Mouse (Mus musculus) spleen, adult 2 months (tissue): ENCODE data around the gene Wnt9a. TPM values are rescaled to one million over a fixed set of nuclear protein-coding genes. Genes with fewer than 3 reads are reported as not detected.

Experiments used
- DNase-seq, 2 experiments: peaks; one replicate each; pipeline versions ENCODE4 v3.0.0 to v3.0.0-alpha.2; 2012 to 2021; ENCODE audit warnings: low spot score in 2 of 2, low read depth in 1 of 2
- H3K27ac ChIP-seq: fragments of 200-500 bp; 2 replicates; pipeline ENCODE4 v1.5.1; 2012; ENCODE audit warnings: low read length, inconsistent platforms; ENCODE audit not compliant: insufficient read depth
- H3K27me3 ChIP-seq: fragments of 200-500 bp; 2 replicates; pipeline ENCODE4 v1.6.1; 2012; ENCODE audit warnings: mild to moderate bottlenecking, moderate library complexity, low read length, inconsistent platforms; ENCODE audit not compliant: control insufficient read depth, insufficient read depth
- H3K36me3 ChIP-seq: fragments of 200-500 bp; 2 replicates; pipeline ENCODE4 v1.6.1; 2012; ENCODE audit warnings: mild to moderate bottlenecking, low read length, inconsistent platforms; ENCODE audit not compliant: control insufficient read depth, insufficient read depth
- H3K4me1 ChIP-seq: fragments of 200-500 bp; 2 replicates; pipeline ENCODE4 v1.6.1; 2011; ENCODE audit warnings: inconsistent platforms; ENCODE audit not compliant: control insufficient read depth, insufficient read depth, insufficient read length
- H3K4me3 ChIP-seq: fragments of 200-500 bp; 2 replicates; pipeline ENCODE4 v1.5.1; 2011; ENCODE audit warnings: mild to moderate bottlenecking, inconsistent platforms; ENCODE audit not compliant: insufficient read depth, insufficient read length; ENCODE audit errors: extremely low read depth
- CTCF ChIP-seq: fragments of 200-500 bp; IDR thresholded peaks from 2 replicates; pipeline ENCODE4 v1.5.1; 2011; ENCODE audit warnings: mild to moderate bottlenecking, inconsistent platforms; ENCODE audit not compliant: insufficient read depth, insufficient read length, insufficient replicate concordance; ENCODE audit errors: extremely low read depth
- POLR2A ChIP-seq: fragments of 200-500 bp; IDR thresholded peaks from 2 replicates; pipeline ENCODE4 v1.6.1; 2011; ENCODE audit warnings: low read depth, low read length, inconsistent platforms
- WGBS: fragments of 180-500 bp; shearing (Covaris S2); methylation state at CpG from one replicate; pipeline ENCODE4 v1.1.7; 2018; 5-methylcytosine and 5-hydroxymethylcytosine counted together
- polyA plus RNA-seq: library from polyadenylated mRNA; depleted of rRNA; stranded (reverse); fragments of >200 nt; gene quantifications from 2 replicates; pipeline ENCODE4 v1.2.3, GENCODE M21; 2012

Wnt9a gene
- polyA plus RNA-seq, 1 experiment = 0.40 TPM

DNA sequence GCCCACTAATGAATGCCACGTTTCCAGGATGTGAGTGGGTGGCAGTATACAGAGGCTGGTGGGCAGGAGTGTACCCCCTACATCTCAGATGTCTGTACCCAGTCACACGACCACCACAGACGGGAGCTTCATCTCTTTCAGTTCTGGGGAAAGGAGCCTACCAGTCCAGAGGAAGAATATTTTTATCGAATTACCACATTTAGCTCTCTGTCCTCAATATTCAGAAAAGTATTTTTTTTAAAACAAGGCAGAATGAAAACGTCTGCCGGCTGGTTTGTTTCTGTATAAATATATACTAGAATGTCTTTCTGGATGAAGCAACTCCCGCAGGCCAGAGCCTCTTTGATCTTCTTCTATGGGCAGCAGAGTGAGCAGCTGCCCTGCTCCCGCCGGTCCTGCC is 26.2 kb downstream of the Wnt9a start:
- Histone ChIP-seq H3K4me1 (no peaks in the 10 kb centered on the region), H3K4me3 (no peak overlapping the region), H3K27ac (no peak overlapping the region), H3K36me3 (no peaks in the 10 kb centered on the region), H3K27me3 (no peaks in the 10 kb centered on the region)
- 69% methylated on average over 9 of the region's 9 CpGs for WGBS
- no peak for TF ChIP-seq POLR2A
- no peak for TF ChIP-seq CTCF
- DNase-seq = no peak

DNA sequence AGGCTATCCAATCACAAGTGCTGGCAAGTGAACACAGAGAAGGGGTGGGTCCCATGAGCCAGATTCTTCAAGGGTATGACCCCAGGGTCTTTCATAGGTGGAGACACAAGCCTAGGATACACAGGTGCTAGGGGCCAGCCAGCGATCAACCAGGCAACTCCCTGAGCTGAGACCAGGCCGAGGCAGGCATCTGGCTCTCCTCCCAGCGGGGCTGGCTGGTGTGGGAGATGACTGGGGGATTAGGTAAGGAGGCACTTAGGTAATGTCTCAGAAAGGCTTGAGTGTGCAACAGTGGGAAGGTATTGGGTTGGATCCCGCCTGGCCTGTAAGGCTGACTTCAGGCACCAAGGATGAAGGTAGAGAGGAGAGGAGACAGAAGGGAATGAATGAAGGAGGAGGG is 28.4 kb downstream of the Wnt9a start:
- Histone ChIP-seq H3K27me3 (no peaks in the 10 kb centered on the region), H3K4me3 (no peak overlapping the region), H3K36me3 (no peaks in the 10 kb centered on the region), H3K4me1 (no peaks in the 10 kb centered on the region), H3K27ac (no peak overlapping the region)
- DNase-seq = no peak
- WGBS = 89% methylated on average over 4 of the region's 4 CpGs
- TF ChIP-seq CTCF = no peak
- no peak for TF ChIP-seq POLR2A

DNA sequence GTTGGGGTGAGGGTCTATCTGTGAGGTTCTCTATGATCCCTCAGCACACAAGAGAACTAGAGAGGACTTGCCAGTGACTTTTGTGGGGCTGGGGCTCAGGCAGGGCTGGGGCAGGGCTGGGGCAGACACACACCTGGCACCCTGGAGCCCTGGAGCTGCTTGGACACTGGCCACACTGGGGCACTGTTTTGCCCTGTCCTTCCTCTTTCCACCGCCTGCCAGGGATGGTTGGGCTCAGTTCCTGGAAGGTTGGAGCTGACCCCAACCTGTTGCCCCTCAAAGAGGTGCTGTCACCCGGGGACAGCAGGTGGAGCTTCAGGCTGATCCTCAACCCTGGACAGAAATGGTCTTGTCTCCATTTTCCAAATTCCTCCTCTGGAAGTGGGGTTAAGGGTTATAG is 29.2 kb downstream of the Wnt9a start:
- H3K27ac ChIP-seq = no peak overlapping the region
- no peaks in the 10 kb centered on the region for H3K36me3 ChIP-seq
- no peaks in the 10 kb centered on the region for H3K4me1 ChIP-seq
- DNase-seq = no peak
- 41% methylated on average over 2 of the region's 2 CpGs for WGBS
- TF ChIP-seq POLR2A (no peak), CTCF (no peak)
- no peaks in the 10 kb centered on the region for H3K27me3 ChIP-seq
- H3K4me3 ChIP-seq = no peak overlapping the region

DNA sequence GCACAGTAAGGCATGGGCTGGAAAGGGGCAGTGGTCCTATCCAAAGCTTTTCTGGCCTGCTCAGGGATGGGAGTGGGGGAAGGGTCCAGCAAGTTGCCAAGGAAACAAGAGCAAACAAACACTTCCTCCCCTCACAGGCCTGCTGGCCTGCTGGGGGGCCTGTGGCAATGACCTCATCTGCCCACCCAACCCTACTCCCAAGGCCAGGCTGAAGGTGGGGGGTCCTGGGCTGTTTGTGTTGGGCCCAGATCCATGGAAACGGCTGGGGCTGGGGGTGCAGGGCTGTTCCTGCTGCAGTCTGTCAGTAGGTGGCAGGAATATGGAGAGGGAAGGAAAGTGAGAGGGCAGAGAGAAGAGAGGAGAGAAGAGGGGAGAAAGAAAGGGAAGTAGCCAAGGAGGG is 29.7 kb downstream of the Wnt9a start:
- Histone ChIP-seq H3K4me3 (no peak overlapping the region), H3K27ac (no peak overlapping the region), H3K36me3 (no peaks in the 10 kb centered on the region), H3K4me1 (no peaks in the 10 kb centered on the region), H3K27me3 (no peaks in the 10 kb centered on the region)
- no peak for DNase-seq
- TF ChIP-seq CTCF (no peak), POLR2A (no peak)
- 79% methylated on average over 1 of the region's 1 CpGs for WGBS

DNA sequence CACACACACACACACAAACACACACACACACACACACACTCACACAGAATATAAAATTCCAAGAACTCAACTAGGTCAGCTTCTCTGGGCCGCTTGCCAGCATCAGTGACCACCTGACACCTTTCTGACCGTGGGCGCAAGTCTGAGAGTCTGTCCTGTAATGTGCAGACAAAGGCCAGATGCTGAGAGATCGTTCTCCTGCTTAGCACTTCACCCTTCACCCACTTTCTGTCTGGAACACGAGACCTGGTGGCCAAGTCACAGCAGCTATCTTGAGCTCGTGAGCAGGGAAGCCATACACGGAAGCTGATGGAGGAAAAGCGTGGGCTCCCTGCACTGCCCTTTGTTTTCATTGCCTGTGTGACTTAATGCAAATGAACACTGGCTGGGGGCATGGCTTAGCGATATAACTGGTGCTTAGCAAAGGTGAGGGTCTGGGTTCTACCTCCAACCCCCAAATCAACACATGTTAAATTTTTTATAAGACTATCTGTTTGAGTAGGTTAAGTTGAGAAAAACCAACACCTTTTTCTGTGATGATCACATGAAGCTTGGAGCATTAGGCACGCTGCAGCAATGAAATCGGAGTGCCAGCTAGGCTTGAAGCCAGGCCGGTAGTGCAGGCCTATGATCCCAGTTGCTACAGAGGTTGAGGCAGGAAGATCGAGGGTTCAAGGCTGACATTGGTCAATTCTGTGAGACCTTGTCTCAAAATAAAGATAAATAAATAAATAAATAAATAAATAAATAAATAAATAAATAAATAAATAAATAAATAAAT is 31.4 kb downstream of the Wnt9a start:
- DNase-seq = no peak
- no peaks in the 10 kb centered on the region for H3K27me3 ChIP-seq
- no peak for TF ChIP-seq CTCF
- no peak for TF ChIP-seq POLR2A
- no peak overlapping the region for H3K27ac ChIP-seq
- H3K4me1 ChIP-seq = no peaks in the 10 kb centered on the region
- H3K36me3 ChIP-seq = no peaks in the 10 kb centered on the region
- WGBS = 86% methylated on average over 13 of the region's 13 CpGs
- no peak overlapping the region for H3K4me3 ChIP-seq

DNA sequence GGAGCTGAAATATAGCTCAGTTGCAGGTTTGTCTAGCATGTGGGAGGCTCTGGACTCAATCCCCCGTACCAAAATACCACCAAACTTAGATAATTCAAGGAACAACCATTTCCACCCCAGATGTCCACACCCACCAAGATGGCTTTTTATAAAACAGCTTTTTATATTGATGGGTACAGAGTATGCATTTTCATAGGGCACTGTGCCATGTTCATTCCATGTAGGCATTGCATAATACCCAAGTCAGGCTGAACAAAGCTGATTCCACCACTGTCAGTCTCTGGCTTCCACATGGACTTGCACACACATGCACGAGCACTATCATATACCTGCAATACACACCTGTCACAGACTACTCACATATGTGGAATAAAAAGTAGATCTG is 32.0 kb downstream of the Wnt9a start:
- DNase-seq = no peak
- no peak overlapping the region for H3K27ac ChIP-seq
- no peaks in the 10 kb centered on the region for H3K27me3 ChIP-seq
- 86% methylated on average over 2 of the region's 2 CpGs for WGBS
- no peak overlapping the region for H3K4me3 ChIP-seq
- no peaks in the 10 kb centered on the region for H3K4me1 ChIP-seq
- TF ChIP-seq CTCF = no peak
- no peak for TF ChIP-seq POLR2A
- H3K36me3 ChIP-seq = no peaks in the 10 kb centered on the region

DNA sequence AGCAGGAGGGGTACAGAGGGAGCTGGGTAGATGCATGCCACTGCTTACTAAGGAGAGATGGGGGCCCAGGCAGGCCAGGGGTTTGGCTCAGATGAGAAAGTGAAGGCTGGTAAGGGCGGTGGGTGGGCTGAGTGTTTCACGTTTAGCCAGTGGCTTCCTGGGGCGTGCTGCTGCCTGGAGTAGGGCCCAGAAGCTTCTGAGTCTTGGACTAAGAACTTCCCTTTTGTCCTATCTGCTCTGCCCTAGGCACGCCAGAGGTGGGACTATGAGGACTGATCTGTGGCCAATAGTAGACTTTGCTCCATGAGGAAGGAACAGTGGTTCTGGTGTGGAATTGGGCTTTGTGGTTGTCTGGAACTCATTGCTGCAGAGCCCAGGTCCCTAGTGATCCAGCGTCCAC is 36.2 kb downstream of the Wnt9a start:
- Histone ChIP-seq H3K27me3 (no peaks in the 10 kb centered on the region), H3K27ac (no peak overlapping the region), H3K4me1 (no peaks in the 10 kb centered on the region), H3K4me3 (no peak overlapping the region), H3K36me3 (no peaks in the 10 kb centered on the region)
- WGBS = 36% methylated on average over 5 of the region's 5 CpGs
- no peak for DNase-seq
- TF ChIP-seq CTCF = no peak
- no peak for TF ChIP-seq POLR2A
